Mouse (Mus musculus) CD8-positive naive resting alpha-beta T cell, adult 2 months (primary cell): ENCODE data around the gene Slc36a3.

Source experiments
- DNase-seq, 2 experiments: peaks; one replicate each; pipeline ENCODE4 v3.0.0; 2022; ENCODE audit warnings: low read depth in 2 of 2, low spot score in 2 of 2

The Slc36a3 gene

GRCm38 (mm10) chr11:55151608-55152007 is at the start of gene Slc36a3:
Gene Slc36a3 (minus strand): TSS chr11:55151708.
- DNase-seq, result no peak

GRCm38 (mm10) chr11:55197740-55198510 is 46.4 kb upstream of the Slc36a3 start:
- DNase-seq, result no peak

- DNase-seq, result no peak
These were observed 45.6 kb upstream of the Slc36a3 start for GRCm38 (mm10) chr11:55197086-55197485.

GRCm38 (mm10) chr11:55190216-55190615 is 38.7 kb upstream of the Slc36a3 start:
- DNase-seq, result no peak

- no peak for DNase-seq
These were observed 36.3 kb upstream of the Slc36a3 start for GRCm38 (mm10) chr11:55187777-55188176.

GRCm38 (mm10) chr11:55187292-55187691 is 35.8 kb upstream of the Slc36a3 start:
- no peak for DNase-seq

- no peak for DNase-seq
These were observed 33.3 kb upstream of the Slc36a3 start, which contains the start of gene Slc36a2 for GRCm38 (mm10) chr11:55184733-55185291. Gene Slc36a2 (minus strand): TSS chr11:55185077.

- no peak for DNase-seq
These were observed 32.7 kb upstream of the Slc36a3 start for GRCm38 (mm10) chr11:55184246-55184645.

- no peak for DNase-seq
These were observed 31.6 kb upstream of the Slc36a3 start for GRCm38 (mm10) chr11:55183124-55183523.

- no peak for DNase-seq
These were observed 28.3 kb upstream of the Slc36a3 start for GRCm38 (mm10) chr11:55179856-55180255.

GRCm38 (mm10) chr11:55178830-55179229 is 27.3 kb upstream of the Slc36a3 start:
- no peak for DNase-seq

GRCm38 (mm10) chr11:55170501-55170900 is 19.0 kb upstream of the Slc36a3 start:
- DNase-seq, result no peak

GRCm38 (mm10) chr11:55168914-55169313 is 17.4 kb upstream of the Slc36a3 start:
- no peak for DNase-seq

- no peak for DNase-seq
These were observed 17.0 kb upstream of the Slc36a3 start for GRCm38 (mm10) chr11:55168504-55168903.

- DNase-seq, result no peak
These were observed 14.2 kb upstream of the Slc36a3 start for GRCm38 (mm10) chr11:55165748-55166147.

GRCm38 (mm10) chr11:55164723-55165122 is 13.2 kb upstream of the Slc36a3 start:
- DNase-seq, result peak; percentile 49 to 67

- peak; percentile 48 to 73 for DNase-seq
These were observed 11.2 kb upstream of the Slc36a3 start for GRCm38 (mm10) chr11:55162670-55163069.

- peak; percentile 86 to 89 for DNase-seq
These were observed 7.4 kb upstream of the Slc36a3 start for GRCm38 (mm10) chr11:55158785-55159359.

- DNase-seq, result no peak
These were observed 3.5 kb upstream of the Slc36a3 start for GRCm38 (mm10) chr11:55155070-55155421.

GRCm38 (mm10) chr11:55154398-55155069 is 3.0 kb upstream of the Slc36a3 start:
- DNase-seq, result no peak

GRCm38 (mm10) chr11:55148461-55148860 is 3.0 kb downstream of the Slc36a3 start:
- no peak for DNase-seq

GRCm38 (mm10) chr11:55147423-55147822 is 4.1 kb downstream of the Slc36a3 start:
- DNase-seq, result no peak
